Mouse (Mus musculus): ENCODE measurements at regions not wholly inside any gene's neighbourhood (a gene's known extent, or its start where the extent isn't known, plus 50 kb on each side); places are given as distances from the start of the nearest gene placed in this dataset.

DNA sequence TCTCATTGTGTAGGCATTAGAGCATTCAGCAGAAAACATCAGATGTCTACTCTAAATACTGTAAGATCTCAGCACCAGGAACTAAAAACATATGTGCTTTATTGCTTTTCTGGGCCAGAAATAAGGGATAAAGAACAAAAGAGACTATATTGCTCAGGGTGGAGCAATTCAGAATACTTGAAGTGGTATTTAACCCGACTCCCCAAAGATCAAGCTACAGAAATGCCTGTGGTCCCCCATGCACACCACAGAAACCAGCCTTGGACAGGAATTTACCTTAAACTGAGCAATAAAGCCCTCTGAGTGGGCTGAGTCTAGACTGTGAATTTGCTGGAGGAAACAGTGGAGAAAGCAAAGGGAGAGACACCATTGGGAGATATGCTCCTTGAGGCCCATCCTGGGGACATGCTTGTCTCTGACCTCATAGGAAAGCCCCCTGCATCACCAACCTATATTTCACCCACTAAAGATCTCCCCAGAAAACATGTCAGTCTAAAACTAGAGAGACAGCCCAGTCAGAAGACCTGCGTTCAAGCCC lies 197.3 kb upstream of the 4930412O13Rik start:
- 83% methylated on average over 2 of the region's 2 CpGs for WGBS
- TF ChIP-seq CTCF (IDR thresholded peaks at IDR 0.05; ENCODE audit: low read depth), result no peak
- Histone ChIP-seq H3K4me1 (replicated peaks; ENCODE audit: insufficient read depth, low read length) (no peaks in the 10 kb centered on the region), H3K27me3 (ENCODE audit: insufficient read depth, low read length) (no peaks in the 10 kb centered on the region), H3K27ac (no peak overlapping the region), H3K4me3 (replicated peaks; ENCODE audit: low read depth, low read length) (no peak overlapping the region), H3K4me2 (ENCODE audit: low read length) (no peak overlapping the region), H3K36me3 (ENCODE audit: insufficient read depth, low read length) (no peaks in the 10 kb centered on the region), H3K9me3 (replicated peaks; ENCODE audit: low read length) (no peaks in the 10 kb centered on the region), H3K9ac (ENCODE audit: low read depth, low read length) (no peak overlapping the region)
- DNase-seq (ENCODE audit: low spot score) (no peak), ATAC-seq (replicated peaks; ENCODE audit: low FRiP score, low read depth) (no peak)

- TF ChIP-seq CTCF (IDR thresholded peaks at IDR 0.05; ENCODE audit: low read depth), result no peak
- H3K4me1 ChIP-seq (replicated peaks; ENCODE audit: insufficient read depth, low read length), result no peaks in the 10 kb centered on the region
- H3K9ac ChIP-seq (ENCODE audit: low read depth, low read length), result no peak overlapping the region
- H3K36me3 ChIP-seq (ENCODE audit: insufficient read depth, low read length), result no peaks in the 10 kb centered on the region
- H3K4me2 ChIP-seq (ENCODE audit: low read length), result no peak overlapping the region
- WGBS, result 79% methylated on average over 7 of the region's 7 CpGs
- no peaks in the 10 kb centered on the region for H3K9me3 ChIP-seq (replicated peaks; ENCODE audit: low read length)
- no peak overlapping the region for H3K27ac ChIP-seq
- H3K27me3 ChIP-seq (ENCODE audit: insufficient read depth, low read length), result no peaks in the 10 kb centered on the region
- no peak for DNase-seq (ENCODE audit: low spot score)
- no peak for ATAC-seq (replicated peaks; ENCODE audit: low FRiP score, low read depth)
- no peak overlapping the region for H3K4me3 ChIP-seq (replicated peaks; ENCODE audit: low read depth, low read length)
Observed at GRCm38 (mm10) chr2:9688176-9688575, 192.9 kb upstream of the 4930412O13Rik start.

- no peak overlapping the region for H3K27ac ChIP-seq
- H3K36me3 ChIP-seq (ENCODE audit: insufficient read depth, low read length), result no peaks in the 10 kb centered on the region
- H3K4me1 ChIP-seq (replicated peaks; ENCODE audit: insufficient read depth, low read length), result no peaks in the 10 kb centered on the region
- 71% methylated on average over 5 of the region's 5 CpGs for WGBS
- no peak overlapping the region for H3K4me3 ChIP-seq (replicated peaks; ENCODE audit: low read depth, low read length)
- H3K9ac ChIP-seq (ENCODE audit: low read depth, low read length), result no peak overlapping the region
- TF ChIP-seq CTCF (IDR thresholded peaks at IDR 0.05; ENCODE audit: low read depth), result no peak
- H3K4me2 ChIP-seq (ENCODE audit: low read length), result no peak overlapping the region
- no peaks in the 10 kb centered on the region for H3K9me3 ChIP-seq (replicated peaks; ENCODE audit: low read length)
- ATAC-seq (replicated peaks; ENCODE audit: low FRiP score, low read depth) (no peak), DNase-seq (ENCODE audit: low spot score) (no peak)
- no peaks in the 10 kb centered on the region for H3K27me3 ChIP-seq (ENCODE audit: insufficient read depth, low read length)
Observed at GRCm38 (mm10) chr2:9689518-9689917, 191.5 kb upstream of the 4930412O13Rik start.

DNA sequence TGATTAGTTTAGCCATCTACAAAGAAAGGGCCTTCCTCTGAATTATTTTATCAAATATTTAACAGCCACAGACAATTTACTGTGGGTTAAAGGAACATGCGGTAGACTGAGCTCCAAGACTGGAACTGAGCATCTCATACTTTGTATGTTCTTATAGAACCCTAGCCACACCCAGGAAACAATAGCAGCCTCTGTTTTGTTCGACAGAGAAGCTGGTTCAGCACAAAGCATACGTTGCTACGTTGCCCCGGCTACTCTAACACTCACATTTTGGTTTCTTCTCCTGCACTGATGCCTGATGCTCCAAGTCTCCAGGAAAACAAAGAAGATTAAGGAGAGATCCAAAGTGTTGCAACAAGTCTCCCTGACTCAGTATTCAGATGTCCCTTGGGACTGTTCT lies 189.5 kb upstream of the 4930412O13Rik start:
- H3K27me3 ChIP-seq (ENCODE audit: insufficient read depth, low read length), result no peaks in the 10 kb centered on the region
- 78% methylated on average over 5 of the region's 5 CpGs for WGBS

DNA sequence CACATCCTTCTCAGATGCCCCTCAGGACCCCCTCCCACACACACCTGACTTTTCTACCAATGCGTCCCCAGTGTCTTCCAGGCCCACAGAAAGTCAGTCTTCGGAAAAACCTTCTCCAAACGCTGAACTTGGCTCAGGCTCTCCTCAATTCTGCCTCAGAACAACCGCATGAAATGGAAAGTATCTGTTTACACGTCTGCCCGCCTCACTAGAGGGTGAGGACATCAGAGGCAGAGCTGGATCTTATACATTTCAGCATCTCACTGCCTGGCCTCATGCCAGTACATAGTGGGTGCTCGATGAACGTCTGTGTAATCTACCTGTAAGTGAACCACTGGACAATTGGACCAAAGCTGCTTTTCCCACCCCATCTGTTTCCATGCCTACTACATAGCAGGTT lies 189.1 kb upstream of the 4930412O13Rik start:
- Histone ChIP-seq H3K9ac (ENCODE audit: low read depth, low read length) (no peak overlapping the region), H3K9me3 (replicated peaks; ENCODE audit: low read length) (no peaks in the 10 kb centered on the region), H3K27ac (no peak overlapping the region), H3K4me1 (replicated peaks; ENCODE audit: insufficient read depth, low read length) (no peaks in the 10 kb centered on the region), H3K4me2 (ENCODE audit: low read length) (no peak overlapping the region), H3K27me3 (ENCODE audit: insufficient read depth, low read length) (no peaks in the 10 kb centered on the region), H3K36me3 (ENCODE audit: insufficient read depth, low read length) (no peaks in the 10 kb centered on the region), H3K4me3 (replicated peaks; ENCODE audit: low read depth, low read length) (no peak overlapping the region)
- ATAC-seq (replicated peaks; ENCODE audit: low FRiP score, low read depth), result no peak
- WGBS, result 64% methylated on average over 8 of the region's 8 CpGs
- no peak for TF ChIP-seq CTCF (IDR thresholded peaks at IDR 0.05; ENCODE audit: low read depth)
- DNase-seq (ENCODE audit: low spot score), result no peak

More for the DNA sequence above, 189.5 kb upstream of the 4930412O13Rik start:
- H3K9ac ChIP-seq (ENCODE audit: low read depth, low read length), result no peak overlapping the region
- H3K27ac ChIP-seq, result no peak overlapping the region
- ATAC-seq (replicated peaks; ENCODE audit: low FRiP score, low read depth) (no peak), DNase-seq (ENCODE audit: low spot score) (no peak)
- H3K36me3 ChIP-seq (ENCODE audit: insufficient read depth, low read length), result no peaks in the 10 kb centered on the region
- no peak overlapping the region for H3K4me3 ChIP-seq (replicated peaks; ENCODE audit: low read depth, low read length)
- H3K4me1 ChIP-seq (replicated peaks; ENCODE audit: insufficient read depth, low read length), result no peaks in the 10 kb centered on the region
- no peaks in the 10 kb centered on the region for H3K9me3 ChIP-seq (replicated peaks; ENCODE audit: low read length)
- no peak for TF ChIP-seq CTCF (IDR thresholded peaks at IDR 0.05; ENCODE audit: low read depth)
- no peak overlapping the region for H3K4me2 ChIP-seq (ENCODE audit: low read length)

DNA sequence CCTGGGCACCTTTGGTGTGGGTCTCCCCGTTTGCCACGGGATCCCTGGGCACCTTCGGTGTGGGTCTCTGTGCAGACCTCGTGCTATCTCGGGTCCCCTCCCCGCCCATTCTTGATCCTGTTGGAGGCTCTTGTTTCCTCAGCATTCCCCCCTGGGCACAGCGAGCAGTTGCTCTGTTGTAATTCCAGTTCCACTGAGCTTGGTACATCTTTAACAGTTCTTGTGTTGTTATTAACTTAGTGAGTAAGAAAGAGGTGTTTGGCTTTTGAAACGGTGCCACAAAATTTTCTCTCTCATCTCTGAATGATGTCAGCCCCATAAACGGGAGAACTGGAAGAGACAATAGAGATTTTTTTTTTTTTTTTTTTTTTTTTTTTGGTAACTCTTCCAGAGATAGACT lies 187.7 kb upstream of the 4930412O13Rik start:
- no peaks in the 10 kb centered on the region for H3K9me3 ChIP-seq (replicated peaks; ENCODE audit: low read length)
- H3K27ac ChIP-seq, result no peak overlapping the region
- DNase-seq (ENCODE audit: low spot score), result no peak
- TF ChIP-seq CTCF (IDR thresholded peaks at IDR 0.05; ENCODE audit: low read depth), result no peak
- no peaks in the 10 kb centered on the region for H3K36me3 ChIP-seq (ENCODE audit: insufficient read depth, low read length)
- no peak overlapping the region for H3K4me2 ChIP-seq (ENCODE audit: low read length)
- no peak for ATAC-seq (replicated peaks; ENCODE audit: low FRiP score, low read depth)
- H3K4me1 ChIP-seq (replicated peaks; ENCODE audit: insufficient read depth, low read length), result no peaks in the 10 kb centered on the region
- H3K27me3 ChIP-seq (ENCODE audit: insufficient read depth, low read length), result no peaks in the 10 kb centered on the region
- H3K9ac ChIP-seq (ENCODE audit: low read depth, low read length), result no peak overlapping the region
- 67% methylated on average over 9 of the region's 9 CpGs for WGBS
- no peak overlapping the region for H3K4me3 ChIP-seq (replicated peaks; ENCODE audit: low read depth, low read length)

DNA sequence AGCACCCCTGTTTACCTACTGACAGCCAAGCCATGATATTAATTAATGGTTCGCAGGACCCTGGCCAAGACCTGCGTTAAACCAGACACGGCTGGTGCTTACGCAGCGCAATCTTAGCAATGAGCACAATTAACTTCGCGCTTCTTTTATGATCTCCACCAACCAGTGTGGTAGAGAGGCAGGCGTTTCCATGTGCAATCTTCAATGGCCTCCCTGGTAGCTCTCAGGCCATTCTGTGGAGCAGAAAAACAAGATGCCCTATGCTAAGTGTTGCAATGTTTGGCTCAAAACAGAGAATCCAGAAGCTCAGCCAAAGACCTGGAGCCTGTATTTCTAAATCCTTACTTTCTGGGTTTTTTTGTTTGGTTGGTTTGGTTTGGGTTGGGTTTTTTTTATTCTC lies 186.9 kb upstream of the 4930412O13Rik start:
- no peak for TF ChIP-seq CTCF (IDR thresholded peaks at IDR 0.05; ENCODE audit: low read depth)
- Histone ChIP-seq H3K4me3 (replicated peaks; ENCODE audit: low read depth, low read length) (no peak overlapping the region), H3K36me3 (ENCODE audit: insufficient read depth, low read length) (no peaks in the 10 kb centered on the region), H3K4me1 (replicated peaks; ENCODE audit: insufficient read depth, low read length) (no peaks in the 10 kb centered on the region), H3K27ac (no peak overlapping the region), H3K4me2 (ENCODE audit: low read length) (no peak overlapping the region), H3K27me3 (ENCODE audit: insufficient read depth, low read length) (no peaks in the 10 kb centered on the region), H3K9ac (ENCODE audit: low read depth, low read length) (no peak overlapping the region), H3K9me3 (replicated peaks; ENCODE audit: low read length) (no peaks in the 10 kb centered on the region)
- no peak for ATAC-seq (replicated peaks; ENCODE audit: low FRiP score, low read depth)
- DNase-seq (ENCODE audit: low spot score), result no peak
- WGBS, result 52% methylated on average over 8 of the region's 8 CpGs

Measured in kidney, postnatal 0 days (tissue).